Mouse (Mus musculus): ENCODE measurements at regions not wholly inside any gene's neighbourhood (a gene's known extent, or its start where the extent isn't known, plus 50 kb on each side); places are given as distances from the start of the nearest gene placed in this dataset.

GRCm38 (mm10) chr12:99643016-99643415, 79.6 kb upstream of the Foxn3 start:
- no peak overlapping the region for H3K27ac ChIP-seq
- no peak for TF ChIP-seq CTCF (conservative IDR thresholded peaks at IDR 0.05)
- no peak overlapping the region for H3K4me3 ChIP-seq
- no peak for DNase-seq (ENCODE audit: low spot score in 2 of 2)

GRCm38 (mm10) chr12:99642131-99642895, 78.9 kb upstream of the Foxn3 start:
- DNase-seq (ENCODE audit: low spot score in 2 of 2), result no peak
- no peak overlapping the region for H3K4me3 ChIP-seq
- no peak for TF ChIP-seq CTCF (conservative IDR thresholded peaks at IDR 0.05)
- H3K27ac ChIP-seq, result no peak overlapping the region

GRCm38 (mm10) chr12:99641278-99641677, 77.9 kb upstream of the Foxn3 start:
- DNase-seq (ENCODE audit: low spot score in 2 of 2), result peak in 1 of 2 experiments; percentile 10
- peak overlapping the region; percentile 41; the same call in 1 of the 2 replicates for H3K4me3 ChIP-seq
- no peak overlapping the region for H3K27ac ChIP-seq
- TF ChIP-seq CTCF (conservative IDR thresholded peaks at IDR 0.05), result no peak

- DNase-seq (ENCODE audit: low spot score in 2 of 2), result peak in 1 of 2 experiments; percentile 13
- no peak for TF ChIP-seq CTCF (conservative IDR thresholded peaks at IDR 0.05)
- peak overlapping the region; percentile 41 for H3K4me3 ChIP-seq
- peak overlapping the region; percentile 72 for H3K27ac ChIP-seq
Observed at GRCm38 (mm10) chr12:99640214-99641151, 77.1 kb upstream of the Foxn3 start.

- H3K27ac ChIP-seq, result peak overlapping the region; percentile 72
- no peak overlapping the region for H3K4me3 ChIP-seq
- TF ChIP-seq CTCF (conservative IDR thresholded peaks at IDR 0.05), result peak; percentile 24; the same call in 1 of the 2 replicates
- peak; percentile 37 to 54 for DNase-seq (ENCODE audit: low spot score in 2 of 2)
Observed at GRCm38 (mm10) chr12:99639847-99640213, 76.4 kb upstream of the Foxn3 start.

- no peak for TF ChIP-seq CTCF (conservative IDR thresholded peaks at IDR 0.05)
- Histone ChIP-seq H3K27ac (no peak overlapping the region), H3K4me3 (no peak overlapping the region)
- no peak for DNase-seq (ENCODE audit: low spot score in 2 of 2)
Observed at GRCm38 (mm10) chr12:99639118-99639517, 75.7 kb upstream of the Foxn3 start.

GRCm38 (mm10) chr12:99637986-99638385, 74.6 kb upstream of the Foxn3 start:
- no peak for TF ChIP-seq CTCF (conservative IDR thresholded peaks at IDR 0.05)

GRCm38 (mm10) chr12:99636234-99636633, 72.9 kb upstream of the Foxn3 start:
- DNase-seq (ENCODE audit: low spot score in 2 of 2), result no peak
- Histone ChIP-seq H3K27ac (no peak overlapping the region), H3K4me3 (no peak overlapping the region)
- TF ChIP-seq CTCF (conservative IDR thresholded peaks at IDR 0.05), result peak; percentile 48

More at GRCm38 (mm10) chr12:99637986-99638385, 74.6 kb upstream of the Foxn3 start:
- Histone ChIP-seq H3K27ac (no peak overlapping the region), H3K4me3 (no peak overlapping the region)
- no peak for DNase-seq (ENCODE audit: low spot score in 2 of 2)

- H3K4me3 ChIP-seq, result no peak overlapping the region
- no peak for DNase-seq (ENCODE audit: low spot score in 2 of 2)
- no peak for TF ChIP-seq CTCF (conservative IDR thresholded peaks at IDR 0.05)
- no peak overlapping the region for H3K27ac ChIP-seq
Observed at GRCm38 (mm10) chr12:99635361-99635760, 72.0 kb upstream of the Foxn3 start.

- DNase-seq (ENCODE audit: low spot score in 2 of 2), result no peak
- no peak for TF ChIP-seq CTCF (conservative IDR thresholded peaks at IDR 0.05)
- H3K4me3 ChIP-seq, result no peak overlapping the region
- no peak overlapping the region for H3K27ac ChIP-seq
Observed at GRCm38 (mm10) chr12:99634726-99635125, 71.3 kb upstream of the Foxn3 start.

GRCm38 (mm10) chr12:99633678-99634077, 70.3 kb upstream of the Foxn3 start:
- DNase-seq (ENCODE audit: low spot score in 2 of 2), result no peak
- TF ChIP-seq CTCF (conservative IDR thresholded peaks at IDR 0.05), result no peak
- Histone ChIP-seq H3K27ac (no peak overlapping the region), H3K4me3 (no peak overlapping the region)

GRCm38 (mm10) chr12:99632988-99633387, 69.6 kb upstream of the Foxn3 start:
- DNase-seq (ENCODE audit: low spot score in 2 of 2), result no peak
- no peak overlapping the region for H3K27ac ChIP-seq
- no peak overlapping the region for H3K4me3 ChIP-seq
- TF ChIP-seq CTCF (conservative IDR thresholded peaks at IDR 0.05), result no peak

GRCm38 (mm10) chr12:99629606-99630005, 66.2 kb upstream of the Foxn3 start:
- no peak overlapping the region for H3K4me3 ChIP-seq
- 0 out of 2 replicates have a peak, but pooled peaks have one; percentile 9 for TF ChIP-seq CTCF (conservative IDR thresholded peaks at IDR 0.05)
- DNase-seq (ENCODE audit: low spot score in 2 of 2), result no peak
- no peak overlapping the region for H3K27ac ChIP-seq
